Mouse (Mus musculus) neural tube, embryonic 14.5 days (tissue): ENCODE data around the gene Psme2b. TPM values are rescaled to one million over a fixed set of nuclear protein-coding genes. Genes with fewer than 3 reads are reported as not detected.
"Not testable (repeated sequence)": the region's sequence is repeated elsewhere in the genome, so short reads cannot be mapped to it uniquely, and the experiment has no call there.

ENCODE experiments used
- ATAC-seq: fragments of 200-750 bp; cut with Nextera tagmentation; 2 replicates; pipeline ENCODE4 v1.8.0; 2017; ENCODE audit warnings: low read depth, mild to moderate bottlenecking, moderate TSS enrichment, moderate library complexity
- H3K27ac ChIP-seq: fragments of 300-500 bp; sonication (generic); 2 replicates; pipeline ENCODE4 v1.5.1; 2014; ENCODE audit warnings: low read depth, mild to moderate bottlenecking, control low read depth, low read length, moderate library complexity, mixed read lengths
- H3K27me3 ChIP-seq: fragments of 300-500 bp; sonication (generic); 2 replicates; pipeline ENCODE4 v1.6.1; 2014; ENCODE audit warnings: low read length; ENCODE audit not compliant: control insufficient read depth, insufficient read depth
- H3K36me3 ChIP-seq: fragments of 300-500 bp; sonication (generic); 2 replicates; pipeline ENCODE4 v1.6.1; 2014; ENCODE audit warnings: low read length, mixed read lengths; ENCODE audit not compliant: control insufficient read depth, insufficient read depth
- H3K4me1 ChIP-seq: fragments of 300-500 bp; sonication (generic); 2 replicates; pipeline ENCODE4 v1.6.1; 2014; ENCODE audit warnings: low read length; ENCODE audit not compliant: control insufficient read depth, insufficient read depth
- H3K4me2 ChIP-seq: fragments of 300-500 bp; sonication (generic); 2 replicates; pipeline ENCODE4 v1.6.1; 2014; ENCODE audit warnings: mild to moderate bottlenecking, low read depth, low read length, control low read depth
- H3K4me3 ChIP-seq: fragments of 300-500 bp; sonication (generic); 2 replicates; pipeline ENCODE4 v1.5.1; 2014; ENCODE audit warnings: low read depth, low read length, control low read depth, mixed read lengths
- H3K9ac ChIP-seq: fragments of 300-500 bp; sonication (generic); replicated peaks from 2 replicates; pipeline ENCODE4 v1.6.1; 2014; ENCODE audit warnings: low read depth, mild to moderate bottlenecking, control low read depth, low read length, mixed read lengths
- H3K9me3 ChIP-seq: fragments of 300-500 bp; sonication (generic); 2 replicates; pipeline ENCODE4 v1.6.1; 2016; ENCODE audit warnings: low read length; ENCODE audit not compliant: control insufficient read depth
- WGBS: fragments of 180-500 bp; shearing (Covaris S2); extraction: QIAGEN DNeasy Blood & Tissue Kit; methylation state at CpG from one replicate; pipeline ENCODE4 v1.1.7; 2014; 5-methylcytosine and 5-hydroxymethylcytosine counted together
- polyA plus RNA-seq: library from polyadenylated mRNA; unstranded; fragments of >200 nt; fragmentation: Nextera tagmentation; extraction: Ambion mirVana; gene quantifications from 2 replicates; pipeline ENCODE4 v1.2.1, GENCODE M21; 2014

The Psme2b gene
- polyA plus RNA-seq, 1 experiment from 2014 or later: 1.4 TPM

GRCm38 (mm10) chr11:48918380-48918779 is 27.6 kb downstream of the Psme2b start:
- Histone ChIP-seq H3K27ac (no peak overlapping the region), H3K4me2 (no peak overlapping the region), H3K9me3 (no peaks in the 10 kb centered on the region), H3K36me3 (no peaks in the 10 kb centered on the region), H3K4me1 (no peaks in the 10 kb centered on the region), H3K4me3 (no peak overlapping the region), H3K27me3 (no peaks in the 10 kb centered on the region), H3K9ac (no peak overlapping the region)
- no peak for ATAC-seq
- 92% methylated on average over 3 of the region's 3 CpGs for WGBS

GRCm38 (mm10) chr11:48913611-48914010 is 32.4 kb downstream of the Psme2b start:
- Histone ChIP-seq H3K9me3 (no peaks in the 10 kb centered on the region), H3K4me1 (no peaks in the 10 kb centered on the region), H3K27ac (no peak overlapping the region), H3K4me3 (no peak overlapping the region), H3K9ac (no peak overlapping the region), H3K4me2 (no peak overlapping the region), H3K27me3 (no peaks in the 10 kb centered on the region), H3K36me3 (no peaks in the 10 kb centered on the region)
- no peak for ATAC-seq
- WGBS: 97% methylated on average over 1 of the region's 1 CpGs

GRCm38 (mm10) chr11:48908459-48908858 is 37.5 kb downstream of the Psme2b start:
- no peaks in the 10 kb centered on the region for H3K4me1 ChIP-seq
- H3K4me3 ChIP-seq: no peak overlapping the region
- no peak overlapping the region for H3K9ac ChIP-seq
- H3K4me2 ChIP-seq: no peak overlapping the region
- no peaks in the 10 kb centered on the region for H3K27me3 ChIP-seq
- H3K9me3 ChIP-seq: no peaks in the 10 kb centered on the region
- H3K36me3 ChIP-seq: no peaks in the 10 kb centered on the region
- no peak for ATAC-seq
- 59% methylated on average over 1 of the region's 1 CpGs for WGBS
- H3K27ac ChIP-seq: no peak overlapping the region

- Histone ChIP-seq H3K4me3 (no peak within 1 kb of the TSS), H3K4me2 (no peak within 1 kb of the TSS), H3K4me1 (no peaks in the 10 kb centered on the region), H3K27me3 (no peaks in the 10 kb centered on the region), H3K36me3 (no peaks in the 10 kb centered on the region), H3K9me3 (no peaks in the 10 kb centered on the region), H3K27ac (no peak within 1 kb of the TSS), H3K9ac (no peak within 1 kb of the TSS)
- 83% methylated on average over 2 of the region's 2 CpGs for WGBS
- ATAC-seq: no peak
These were observed 44.0 kb downstream of the Psme2b start, which contains the start of gene Gm5431 for GRCm38 (mm10) chr11:48902021-48902420. Gene Gm5431, minus strand, starts transcription at chr11:48902214.

GRCm38 (mm10) chr11:48901567-48901930 is 44.4 kb downstream of the Psme2b start:
- not testable (repeated sequence) for H3K4me3 ChIP-seq, H3K4me1 ChIP-seq, ATAC-seq, H3K4me2 ChIP-seq, H3K36me3 ChIP-seq, H3K9ac ChIP-seq, H3K27ac ChIP-seq, H3K27me3 ChIP-seq, H3K9me3 ChIP-seq
- 89% methylated on average over 1 of the region's 1 CpGs for WGBS

GRCm38 (mm10) chr11:48900654-48901566 is 45.1 kb downstream of the Psme2b start:
- not testable (repeated sequence) for H3K9me3 ChIP-seq, H3K36me3 ChIP-seq, H3K27ac ChIP-seq, H3K4me3 ChIP-seq, H3K4me2 ChIP-seq, H3K4me1 ChIP-seq, ATAC-seq, H3K27me3 ChIP-seq, H3K9ac ChIP-seq
- 93% methylated on average over 5 of the region's 6 CpGs for WGBS

- Histone ChIP-seq H3K4me3 (no peak overlapping the region), H3K4me2 (no peak overlapping the region), H3K27ac (no peak overlapping the region), H3K9ac (no peak overlapping the region), H3K27me3 (no peaks in the 10 kb centered on the region), H3K9me3 (no peaks in the 10 kb centered on the region), H3K4me1 (no peaks in the 10 kb centered on the region), H3K36me3 (no peaks in the 10 kb centered on the region)
- 76% methylated on average over 2 of the region's 2 CpGs for WGBS
- no peak for ATAC-seq
These were observed 47.1 kb downstream of the Psme2b start for GRCm38 (mm10) chr11:48898812-48899431.

Other genes starting within 250 kb of the Psme2b start
- gene Rack1, start 145.9 kb downstream of the Psme2b start, polyA plus RNA-seq: 400 and 442 TPM in 2 replicates
- 5.1 and 5.6 TPM in 2 replicates for gene Trim41, start 128.8 kb downstream of the Psme2b start, polyA plus RNA-seq
- 1.5 and 2.0 TPM in 2 replicates for gene Trim7, start 120.0 kb downstream of the Psme2b start, polyA plus RNA-seq
- gene Gm12184, start 119.5 kb downstream of the Psme2b start, polyA plus RNA-seq: 3.0 TPM in 2 replicates
- gene Irgm1, start 74.5 kb downstream of the Psme2b start, polyA plus RNA-seq: 3.1 and 3.6 TPM in 2 replicates
- gene Gm5431, start 44.0 kb downstream of the Psme2b start, polyA plus RNA-seq: 0.12 and 0.22 TPM in 2 replicates
- not detected in 2 replicates for gene Olfr56, start 32.7 kb upstream of the Psme2b start, polyA plus RNA-seq
- 0.46 TPM in 1 of 2 replicates, not detected in the other for gene 9930111J21Rik1, start 33.2 kb upstream of the Psme2b start, polyA plus RNA-seq
- gene Gm12185, start 46.0 kb upstream of the Psme2b start, polyA plus RNA-seq: not detected in 2 replicates
- gene Tgtp1, start 48.0 kb upstream of the Psme2b start, polyA plus RNA-seq: not detected in 2 replicates
- 0.27 and 0.55 TPM in 2 replicates for gene 9930111J21Rik2, start 105.1 kb upstream of the Psme2b start, polyA plus RNA-seq
- not detected in 2 replicates for gene Tgtp2, start 118.0 kb upstream of the Psme2b start, polyA plus RNA-seq
- gene Ifi47, start 130.4 kb upstream of the Psme2b start, polyA plus RNA-seq: 0.62 TPM in 1 of 2 replicates, not detected in the other
- not detected in 2 replicates for gene Olfr1396, start 168.7 kb upstream of the Psme2b start, polyA plus RNA-seq
- not detected in 2 replicates for gene Olfr1395, start 196.1 kb upstream of the Psme2b start, polyA plus RNA-seq
- not detected in 2 replicates for gene Olfr1394, start 208.2 kb upstream of the Psme2b start, polyA plus RNA-seq
- gene Btnl9, start 241.0 kb upstream of the Psme2b start, polyA plus RNA-seq: 0.17 and 0.23 TPM in 2 replicates